Mouse (Mus musculus) right cerebral cortex, postnatal 14 days (tissue): ENCODE measurements around the gene Mdc1.
A peak's percentile ranks its signal among the peaks of the same experiment; 100 is the strongest.
"Not testable (repeated sequence)": the region's sequence is repeated elsewhere in the genome, so short reads cannot be mapped to it uniquely, and the experiment has no call there.

Experiments used
- DNase-seq: peaks from one replicate; pipeline ENCODE4 v3.0.0; 2022

Mdc1 gene

DNA sequence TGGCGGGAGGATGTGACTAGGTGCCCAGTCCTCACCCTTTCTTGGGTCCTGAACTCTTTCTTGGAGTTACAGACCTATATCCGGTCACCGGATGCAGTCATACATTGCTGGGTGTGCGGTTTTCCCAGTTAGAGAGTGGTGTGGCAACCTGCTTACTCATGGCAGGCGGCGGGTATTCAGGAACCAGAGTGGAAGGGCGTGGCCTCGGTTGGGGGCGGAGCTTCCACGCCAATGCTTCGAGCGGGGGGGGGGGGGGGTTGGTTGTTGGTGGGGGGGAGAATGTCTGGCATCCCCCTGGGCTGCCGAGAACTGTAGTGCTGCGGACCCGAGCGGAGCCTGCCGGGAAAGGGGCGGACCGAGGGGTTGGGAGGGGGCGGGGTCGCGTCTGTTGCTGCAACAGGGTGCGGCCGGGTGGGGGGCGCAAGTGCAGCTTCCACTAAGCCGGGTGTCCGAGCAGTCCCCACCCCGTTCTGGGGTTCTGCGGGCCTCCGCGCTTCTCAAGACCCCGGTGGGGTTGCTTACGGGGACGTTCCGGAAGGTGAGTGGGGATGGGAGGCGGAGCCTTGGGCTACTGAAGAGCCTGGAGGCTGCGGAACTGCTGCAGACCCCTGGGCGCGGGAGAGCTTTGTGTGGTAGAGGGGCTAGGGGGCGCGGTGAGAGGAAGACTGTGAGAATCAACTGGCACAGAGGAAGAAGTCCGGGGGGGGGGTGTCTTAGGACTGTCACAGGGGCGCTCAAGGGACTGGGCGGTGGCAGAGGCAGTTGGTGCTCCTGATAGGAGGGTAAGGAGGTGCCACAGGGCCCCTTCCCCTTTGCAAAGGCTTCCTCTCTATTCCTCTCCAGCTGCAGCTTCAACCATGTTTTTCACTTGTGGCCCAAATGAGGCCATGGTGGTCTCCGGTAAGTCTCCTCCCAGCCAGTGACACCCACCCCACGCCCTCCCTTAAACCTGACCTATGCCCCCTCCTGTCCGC is 18.1 kb upstream of the Mdc1 start, which contains the start of gene Flot1:
Flot1 (plus strand) TSS at position 267 of the 974 bp plus-strand sequence.
- peak; percentile 78 for DNase-seq

DNA sequence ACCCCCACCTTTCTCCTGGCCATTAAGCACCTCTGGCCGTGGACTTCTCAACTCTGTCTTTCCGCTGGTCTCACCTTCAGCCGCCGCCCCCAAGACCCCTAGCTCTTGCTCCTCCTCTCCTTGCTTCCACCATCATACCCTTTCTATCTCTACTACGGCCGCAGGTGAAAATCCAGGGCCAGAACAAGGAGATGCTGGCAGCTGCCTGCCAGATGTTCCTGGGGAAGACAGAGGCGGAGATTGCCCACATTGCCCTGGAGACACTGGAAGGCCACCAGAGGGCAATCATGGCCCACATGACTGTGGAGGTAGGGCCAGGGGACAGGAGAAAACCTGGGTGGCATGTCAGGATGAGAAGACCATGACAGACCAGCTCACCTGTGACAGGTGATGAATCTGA is 16.9 kb upstream of the Mdc1 start:
- no peak for DNase-seq

DNA sequence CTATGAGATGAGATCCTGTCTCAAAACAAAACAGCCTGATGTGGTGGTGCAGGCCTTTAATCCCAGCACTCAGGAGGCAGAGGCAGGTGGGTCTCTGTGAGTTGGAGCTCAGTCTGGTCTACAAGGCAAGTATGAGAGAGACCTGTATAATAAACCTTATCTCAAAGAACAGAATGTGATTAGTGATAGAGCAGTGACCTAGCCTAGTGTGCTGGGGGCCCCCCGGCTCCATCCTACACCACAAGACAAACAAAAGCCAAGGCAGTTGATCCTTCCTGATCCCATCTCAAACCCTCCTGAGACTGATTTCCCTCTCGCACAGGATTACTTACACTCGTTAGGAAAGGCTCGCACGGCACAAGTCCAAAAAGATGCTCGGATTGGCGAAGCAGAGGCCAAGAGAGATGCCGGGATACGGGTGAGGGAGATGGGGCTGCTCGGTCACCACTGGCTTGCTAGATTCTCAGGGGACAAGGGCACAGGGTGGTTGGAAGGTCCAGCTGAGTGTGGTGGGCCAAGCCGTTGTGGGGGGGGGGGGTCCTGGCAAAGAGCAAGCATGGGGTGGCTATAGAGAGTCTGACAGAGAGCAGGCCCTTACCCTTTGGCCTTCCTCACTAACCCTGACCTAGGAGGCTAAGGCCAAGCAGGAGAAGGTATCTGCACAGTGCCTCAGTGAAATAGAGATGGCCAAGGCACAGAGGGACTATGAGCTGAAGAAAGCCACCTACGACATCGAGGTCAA is 16.0 kb upstream of the Mdc1 start:
- DNase-seq: no peak

DNA sequence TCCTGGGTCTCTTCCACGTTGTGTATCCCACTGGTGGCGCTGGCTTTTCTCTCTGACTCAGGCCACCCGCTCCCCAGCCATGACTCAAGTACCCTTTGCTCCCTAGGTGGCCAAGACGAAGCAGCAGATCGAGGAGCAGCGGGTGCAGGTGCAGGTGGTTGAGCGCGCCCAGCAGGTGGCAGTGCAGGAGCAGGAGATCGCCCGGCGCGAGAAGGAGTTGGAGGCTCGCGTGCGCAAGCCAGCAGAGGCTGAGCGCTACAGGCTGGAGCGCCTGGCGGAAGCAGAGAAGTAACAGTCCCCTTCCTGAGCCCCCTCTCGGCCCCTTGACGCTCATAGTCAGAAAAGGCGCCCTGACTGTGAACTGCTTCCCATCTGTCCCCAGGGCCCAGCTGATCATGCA is 11.6 kb upstream of the Mdc1 start:
- peak; percentile 87 for DNase-seq

DNA sequence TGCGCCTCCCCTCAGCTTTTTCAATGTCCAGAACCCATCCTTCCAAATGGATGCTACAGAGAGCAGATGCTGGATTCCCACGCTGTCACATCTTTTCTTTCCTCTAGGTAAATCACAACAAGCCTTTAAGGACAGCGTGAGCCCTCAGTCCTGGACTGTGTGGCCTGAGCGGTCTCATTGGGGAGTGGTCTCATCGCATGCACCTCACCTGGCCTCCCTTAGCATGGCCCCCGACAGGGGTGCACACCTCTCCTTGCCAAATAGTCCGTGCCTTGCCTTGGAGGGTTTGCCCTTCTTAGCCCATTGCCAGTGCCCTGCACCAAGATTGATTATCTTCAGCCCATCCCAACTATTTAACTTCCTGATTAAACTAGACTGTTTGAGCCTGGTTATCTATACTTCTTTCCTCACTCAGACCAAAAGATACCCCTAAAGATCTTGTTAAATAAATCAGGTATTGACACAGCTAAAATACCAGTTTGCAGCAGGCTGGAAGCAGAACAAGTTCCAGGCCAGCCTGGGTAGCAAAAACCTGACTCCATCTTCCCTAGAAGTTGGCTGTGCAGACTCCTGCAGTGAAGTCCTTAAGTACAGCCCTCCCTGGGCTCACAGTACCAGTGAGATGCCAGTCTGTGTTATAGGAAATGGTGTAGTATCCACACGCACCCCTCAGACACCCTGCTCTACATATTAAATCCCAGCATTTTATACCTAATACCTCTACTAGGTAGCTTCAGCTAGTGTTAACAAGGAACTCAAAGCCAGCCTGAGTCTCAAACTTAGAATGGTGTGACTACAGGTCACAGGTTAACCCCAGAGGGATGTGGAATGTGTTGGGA is 8.7 kb upstream of the Mdc1 start:
- DNase-seq: no peak

DNA sequence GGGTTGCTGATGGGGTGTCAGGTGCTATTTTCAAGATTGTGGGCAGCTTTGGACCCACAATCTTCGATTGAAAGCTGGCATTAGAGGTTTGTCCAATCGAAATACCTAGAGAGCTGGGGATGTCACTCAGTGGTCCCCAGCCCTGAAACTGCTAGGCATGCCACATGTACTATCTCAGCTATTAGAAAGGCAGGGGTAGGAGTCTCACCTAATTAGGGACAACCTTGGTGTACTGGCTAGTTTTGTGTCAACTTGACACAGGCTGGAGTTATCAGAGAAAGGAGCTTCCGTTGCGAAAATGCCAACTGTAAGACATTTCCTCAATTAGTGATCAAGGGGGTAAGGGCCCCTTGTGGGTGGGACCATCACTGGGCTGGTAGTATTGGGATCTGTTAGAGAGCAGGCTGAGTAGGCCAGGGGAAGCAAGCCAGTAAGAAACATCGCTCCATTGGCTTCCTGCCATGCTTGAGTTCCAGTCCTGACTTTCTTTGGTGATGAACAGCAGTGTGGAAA is 8.0 kb upstream of the Mdc1 start:
- DNase-seq: no peak

DNA sequence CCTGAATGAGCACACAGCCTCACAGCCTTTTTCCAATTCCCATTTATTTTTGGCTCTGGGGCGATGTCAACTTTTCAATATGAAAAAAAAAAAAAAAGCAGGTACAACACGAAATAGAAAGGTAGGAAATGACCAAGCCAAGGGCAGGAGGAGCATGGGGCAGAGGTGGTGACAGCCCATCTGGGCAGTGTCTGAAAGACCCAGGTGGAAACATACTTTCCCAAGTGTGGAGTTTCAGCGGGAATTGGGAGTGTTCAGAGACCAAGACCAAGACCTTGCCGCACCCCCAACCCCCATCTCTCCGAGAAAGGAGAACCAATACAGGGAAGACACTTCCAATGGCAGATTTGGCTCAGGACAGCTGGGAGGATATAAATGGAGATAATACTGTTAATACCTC is 7.4 kb upstream of the Mdc1 start:
- DNase-seq: no peak

DNA sequence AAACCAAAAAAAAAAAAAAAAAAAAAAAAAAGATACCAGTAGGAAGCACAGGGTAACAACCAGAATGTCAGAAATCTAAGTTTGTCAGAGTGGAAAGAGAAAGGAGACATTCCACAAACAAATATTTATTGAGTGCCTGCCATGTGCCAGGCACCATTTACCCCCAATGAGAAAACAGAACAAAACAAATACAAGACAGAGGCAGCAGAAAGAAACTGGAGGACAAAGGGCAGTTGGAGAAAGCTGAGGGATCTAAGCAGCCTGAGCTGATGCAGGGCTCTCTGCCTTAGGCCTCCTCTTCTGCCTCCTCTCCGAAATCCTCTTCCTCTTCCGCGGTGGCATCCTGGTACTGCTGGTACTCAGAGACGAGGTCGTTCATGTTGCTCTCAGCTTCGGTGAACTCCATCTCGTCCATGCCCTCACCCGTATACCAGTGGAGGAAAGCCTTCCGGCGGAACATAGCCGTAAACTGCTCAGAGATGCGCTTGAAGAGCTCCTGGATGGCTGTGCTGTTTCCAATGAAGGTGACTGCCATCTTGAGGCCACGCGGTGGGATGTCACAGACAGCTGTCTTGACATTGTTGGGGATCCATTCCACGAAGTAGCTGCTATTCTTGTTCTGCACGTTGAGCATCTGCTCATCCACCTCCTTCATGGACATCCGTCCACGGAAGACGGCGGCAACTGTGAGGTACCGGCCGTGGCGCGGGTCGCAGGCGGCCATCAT is 6.5 kb upstream of the Mdc1 start:
- no peak for DNase-seq

DNA sequence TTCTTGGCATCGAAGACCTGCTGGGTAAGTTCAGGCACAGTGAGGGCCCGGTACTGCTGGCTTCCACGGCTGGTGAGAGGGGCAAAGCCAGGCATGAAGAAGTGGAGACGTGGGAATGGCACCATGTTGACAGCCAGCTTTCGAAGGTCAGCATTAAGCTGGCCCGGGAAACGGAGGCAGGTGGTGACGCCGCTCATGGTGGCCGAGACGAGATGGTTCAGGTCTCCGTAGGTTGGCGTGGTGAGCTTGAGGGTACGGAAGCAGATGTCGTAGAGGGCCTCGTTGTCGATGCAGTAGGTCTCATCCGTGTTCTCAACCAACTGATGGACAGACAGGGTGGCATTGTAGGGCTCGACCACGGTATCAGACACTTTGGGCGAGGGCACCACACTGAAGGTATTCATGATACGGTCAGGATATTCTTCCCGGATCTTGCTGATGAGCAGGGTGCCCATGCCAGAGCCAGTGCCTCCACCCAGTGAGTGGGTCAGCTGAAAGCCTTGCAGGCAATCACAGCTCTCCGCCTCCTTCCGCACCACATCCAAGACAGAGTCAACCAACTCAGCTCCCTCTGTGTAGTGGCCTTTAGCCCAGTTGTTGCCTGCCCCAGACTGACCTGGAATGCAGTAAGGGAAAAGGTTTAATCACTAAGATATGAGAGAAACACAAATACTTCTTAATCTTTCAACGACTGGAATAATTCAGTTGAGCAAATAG is 5.7 kb upstream of the Mdc1 start:
- DNase-seq: no peak

DNA sequence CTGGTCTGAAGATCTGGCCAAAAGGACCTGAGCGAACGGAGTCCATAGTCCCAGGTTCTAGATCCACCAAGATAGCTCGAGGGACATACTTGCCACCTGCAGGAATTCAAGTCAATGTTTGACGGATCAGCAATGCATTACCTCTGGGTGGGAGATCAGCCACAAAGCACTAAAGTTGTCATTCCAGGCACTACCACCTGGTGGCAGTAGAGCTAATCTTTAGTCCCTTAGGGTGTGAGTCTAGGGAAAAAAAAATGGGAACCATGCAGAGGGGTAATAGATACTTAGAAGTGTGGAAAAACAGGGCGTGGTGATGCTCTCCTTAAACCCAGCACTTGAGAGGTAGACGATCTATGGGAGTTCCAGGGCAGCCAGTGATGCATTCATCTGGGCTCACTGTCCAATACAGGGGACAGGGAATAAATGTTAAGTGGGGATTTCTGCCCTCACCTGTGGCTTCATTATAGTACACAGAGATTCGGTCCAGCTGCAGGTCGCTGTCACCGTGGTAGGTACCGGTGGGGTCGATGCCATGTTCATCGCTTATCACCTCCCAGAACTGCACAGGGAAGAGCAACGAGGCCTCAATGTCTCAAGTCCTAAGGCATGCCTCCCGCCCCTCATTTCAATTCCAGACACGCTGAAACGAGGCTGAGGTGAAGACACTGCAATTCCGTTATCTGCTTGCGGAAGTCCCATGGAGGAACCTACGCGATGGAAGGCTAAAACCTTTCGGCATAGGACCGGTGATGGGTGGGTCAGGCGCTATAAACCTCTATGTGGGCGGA is 4.9 kb upstream of the Mdc1 start:
- peak; percentile 90 for DNase-seq

DNA sequence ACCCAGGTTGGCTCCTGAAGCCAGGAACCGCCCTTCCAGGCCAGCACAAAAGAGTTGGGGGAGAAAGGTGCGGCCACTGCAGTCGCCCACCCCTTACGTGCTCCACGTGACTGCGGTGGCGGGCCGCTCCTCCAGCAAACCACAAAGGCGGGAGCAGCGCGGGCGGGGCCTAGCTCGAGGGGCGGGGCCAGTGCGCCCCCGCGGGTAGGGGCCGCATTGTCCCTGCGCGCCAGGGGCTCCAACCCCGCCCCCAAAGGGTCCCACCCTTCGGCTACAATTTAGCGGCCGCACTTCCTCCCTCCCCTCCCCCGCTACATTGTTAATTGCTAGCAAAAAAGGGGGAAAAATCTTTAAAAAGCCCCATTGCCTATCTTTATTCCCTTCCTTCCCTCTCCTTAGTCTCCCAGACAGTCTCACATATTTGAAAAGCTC is 4.3 kb upstream of the Mdc1 start:
- DNase-seq: peak; percentile 86

DNA sequence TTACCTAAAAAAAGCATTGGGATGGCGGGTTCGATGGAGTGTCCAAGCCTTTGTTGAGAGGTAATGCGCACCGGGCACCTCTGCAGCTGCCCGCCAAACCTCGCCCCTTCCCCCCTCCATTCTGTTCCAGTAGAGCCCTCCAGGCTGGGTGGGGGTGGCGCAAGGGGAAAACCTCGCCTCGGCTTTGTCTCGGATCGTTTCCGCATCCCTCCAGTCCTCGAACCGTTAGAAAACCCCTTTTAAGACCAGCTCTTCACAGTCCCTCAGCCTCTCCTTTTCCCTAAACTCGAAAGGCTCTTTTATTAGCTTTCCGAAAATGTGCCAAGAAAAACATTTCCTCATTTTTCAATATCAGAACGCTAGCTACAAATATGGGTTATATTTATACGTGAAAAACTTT is 3.8 kb upstream of the Mdc1 start:
- peak; percentile 65 for DNase-seq

DNA sequence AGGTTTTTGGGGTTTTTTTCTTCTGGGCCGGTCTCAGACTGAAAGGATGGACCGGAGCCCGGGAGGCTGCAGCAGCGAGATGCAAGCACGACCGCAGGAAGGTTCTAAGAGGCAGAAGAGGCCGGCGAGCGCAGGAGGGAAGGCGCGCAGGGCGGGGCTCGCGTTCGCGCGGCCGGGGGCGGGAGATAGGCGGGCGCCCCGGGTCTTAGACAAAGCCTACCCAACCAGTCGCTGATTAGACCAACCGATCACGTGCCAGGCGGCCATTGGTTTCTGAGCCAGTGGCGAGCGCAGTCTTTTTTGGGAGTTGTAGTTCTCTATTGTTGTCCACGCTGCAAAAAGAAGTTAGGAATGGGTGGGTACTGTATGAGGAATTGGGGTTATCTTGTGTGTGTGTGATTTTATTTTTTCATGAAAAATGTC is 3.2 kb upstream of the Mdc1 start, which contains the start of gene Tubb5:
Tubb5 (minus strand) TSS at position 185 of the 423 bp plus-strand sequence.
- peak; percentile 96 for DNase-seq

DNA sequence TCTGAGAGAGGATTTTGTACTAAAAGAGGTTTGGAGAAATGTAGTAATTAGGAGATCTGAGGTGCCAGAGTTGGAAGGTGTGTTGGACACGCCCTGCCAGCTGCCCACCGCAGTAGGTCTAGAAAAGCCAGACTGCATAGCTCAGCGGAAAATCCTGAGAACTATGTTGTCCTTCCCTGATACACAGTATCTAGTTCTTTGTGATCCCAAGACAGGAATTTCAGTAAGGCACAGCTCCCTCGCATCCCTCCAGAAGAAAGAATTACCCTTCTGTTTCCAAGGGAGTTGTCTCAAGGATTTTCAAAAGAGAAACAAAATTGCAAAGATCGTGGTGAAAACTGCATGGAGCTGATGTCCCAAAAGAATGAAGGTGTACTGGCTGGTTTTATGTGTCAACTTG is 2.7 kb upstream of the Mdc1 start:
- no peak for DNase-seq

DNA sequence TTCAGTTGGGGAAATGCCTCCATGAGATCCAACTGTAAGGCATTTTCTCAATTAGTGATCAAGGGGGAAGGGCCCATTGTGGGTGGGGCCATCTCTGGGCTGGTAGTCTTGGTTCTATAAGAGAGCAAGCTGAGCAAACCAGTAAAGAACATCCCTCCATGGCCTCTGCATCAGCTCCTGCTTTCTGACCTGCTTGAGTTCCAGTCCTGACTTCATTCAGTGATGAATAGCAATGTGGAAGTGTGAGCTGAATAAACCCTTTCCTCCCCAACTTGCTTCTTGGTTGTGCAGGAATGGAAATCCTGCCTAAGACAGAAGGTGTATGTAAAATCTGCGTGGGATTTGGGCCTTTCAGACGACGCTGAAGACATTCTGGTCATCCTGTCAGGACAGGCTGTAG is 2.3 kb upstream of the Mdc1 start:
- DNase-seq: not testable (repeated sequence)

DNA sequence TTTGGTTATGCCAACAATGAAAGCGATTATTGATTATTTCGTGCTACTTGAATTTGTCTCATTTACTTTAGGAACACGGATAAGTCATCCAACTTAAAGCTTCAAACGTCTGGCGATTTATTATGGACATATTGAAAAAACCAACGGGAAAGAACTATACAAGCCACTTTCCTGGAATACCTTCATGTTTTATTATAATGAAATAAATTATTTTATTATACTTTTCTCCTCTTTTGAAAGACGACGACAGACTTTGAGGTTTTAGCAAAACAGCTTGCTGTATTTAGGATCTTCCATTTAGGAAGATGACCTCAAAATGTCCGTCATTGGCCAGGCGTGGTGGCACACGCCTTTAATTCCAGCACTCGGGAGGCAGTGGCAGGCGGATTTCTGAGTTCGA is 754 bp upstream of the Mdc1 start:
- no peak for DNase-seq

DNA sequence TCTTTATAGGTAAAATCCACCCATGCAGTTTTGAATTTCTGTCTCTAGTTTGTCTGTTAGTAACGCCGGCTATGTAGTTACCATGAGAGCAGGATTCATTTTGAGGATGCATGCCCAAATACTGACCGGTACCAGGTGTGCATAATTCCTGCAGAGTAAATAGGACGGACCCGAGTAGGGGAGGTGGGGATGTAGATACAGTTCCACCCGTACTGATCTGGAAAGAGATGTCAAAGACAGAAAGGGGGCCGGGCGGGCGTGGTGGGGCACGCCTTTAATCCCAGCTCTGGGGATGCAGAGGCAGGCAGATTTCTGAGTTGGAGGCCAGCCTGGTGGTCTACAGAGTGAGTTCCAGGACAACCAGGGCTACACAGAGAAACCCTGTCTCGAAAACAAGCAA is 691 bp downstream of the Mdc1 start:
- no peak for DNase-seq

DNA sequence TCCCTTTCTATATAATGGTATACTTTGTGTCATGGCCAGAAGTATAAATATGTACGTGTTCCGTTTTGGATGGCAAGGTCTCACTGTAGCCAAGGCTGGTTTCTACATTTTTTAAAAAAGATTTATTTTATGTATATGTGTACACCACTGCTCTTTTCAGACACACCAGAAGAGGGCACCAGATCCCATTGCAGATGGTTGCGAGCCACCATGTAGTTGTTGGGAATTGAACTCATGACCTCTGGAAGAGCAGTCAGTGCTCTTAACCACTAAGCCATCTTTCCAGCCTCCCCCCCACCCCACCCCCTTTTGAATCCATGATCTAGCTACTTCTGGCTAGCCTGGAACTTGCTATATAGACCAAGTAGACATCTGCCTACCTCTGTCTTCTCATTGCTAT is 2.2 kb downstream of the Mdc1 start:
- no peak for DNase-seq

DNA sequence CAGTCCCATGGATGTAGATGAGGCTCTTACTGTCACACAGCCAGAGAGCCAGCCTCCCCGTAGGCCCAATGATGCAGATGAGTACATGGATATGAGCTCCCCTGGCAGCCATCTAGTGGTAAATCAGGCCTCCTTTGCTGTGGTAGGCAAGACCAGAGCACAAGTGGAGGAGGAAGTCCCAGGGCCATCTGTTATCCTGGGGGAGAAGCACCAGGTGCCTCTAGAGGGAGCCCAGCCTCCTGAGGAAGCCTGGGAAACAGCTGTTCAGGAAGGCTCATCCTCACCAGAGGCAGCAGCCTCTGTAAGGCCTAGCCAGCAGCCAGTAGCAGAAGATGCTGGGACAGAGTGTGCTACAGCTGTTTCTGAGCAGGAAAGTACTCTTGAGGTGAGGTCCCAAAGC is 6.8 kb downstream of the Mdc1 start:
- no peak for DNase-seq

DNA sequence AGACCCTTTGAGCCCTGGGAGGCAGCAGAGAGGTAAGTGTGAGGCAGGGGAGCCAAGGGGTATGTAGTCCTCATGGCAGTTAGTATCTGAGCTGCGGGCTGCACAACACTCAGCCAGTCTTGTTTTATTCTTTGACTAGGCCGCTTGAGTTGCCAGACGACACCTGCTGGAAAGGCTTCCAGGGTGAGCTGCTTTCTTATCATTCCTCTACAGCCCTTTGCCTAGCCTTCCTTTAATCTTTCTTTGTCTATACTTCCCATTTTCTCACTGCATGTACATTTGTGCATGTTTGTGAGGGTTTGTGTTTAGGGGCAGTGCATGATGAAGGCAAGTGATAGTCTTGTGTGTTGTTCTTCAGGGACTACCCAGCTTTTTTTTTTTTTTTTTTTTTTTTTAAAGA is 9.7 kb downstream of the Mdc1 start:
- no peak for DNase-seq

DNA sequence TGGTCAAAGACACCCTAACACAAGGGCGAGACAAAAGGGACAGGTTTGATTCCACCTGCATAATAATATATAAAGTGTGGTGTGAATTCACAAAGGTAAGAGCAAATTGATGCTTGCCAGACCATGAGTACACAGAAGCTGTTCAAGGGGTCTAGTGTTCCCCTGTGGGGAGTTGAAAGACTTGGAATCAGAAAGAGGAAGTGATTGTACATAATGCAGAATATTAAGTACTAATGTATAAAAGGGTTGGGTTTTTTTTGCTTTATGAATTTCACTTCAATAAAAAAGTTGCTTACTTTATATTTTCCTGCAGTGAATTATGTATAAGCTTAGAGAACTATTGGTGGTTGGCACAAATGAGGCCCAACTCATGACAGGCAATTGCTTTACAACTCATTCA is 18.1 kb downstream of the Mdc1 start:
- DNase-seq: no peak
